Mouse (Mus musculus) forebrain, embryonic 14.5 days (tissue): ENCODE measurements at regions not wholly inside any gene's neighbourhood (a gene's known extent, or its start where the extent isn't known, plus 50 kb on each side); places are given as distances from the start of the nearest gene placed in this dataset.

Source experiments
- ATAC-seq: fragments of 200-750 bp; cut with Nextera tagmentation; 2 replicates; pipeline ENCODE4 v1.8.0; 2017; ENCODE audit warnings: mild to moderate bottlenecking, moderate library complexity
- DNase-seq: peaks from one replicate; pipeline ENCODE4 v3.0.0-alpha.2; 2015; ENCODE audit warnings: low spot score
- H3K27ac ChIP-seq: fragments of 300-500 bp; sonication (generic); 2 replicates; pipeline ENCODE4 v1.5.1; 2014; ENCODE audit warnings: low read depth, mild to moderate bottlenecking, control low read depth, low read length, moderate library complexity
- H3K27me3 ChIP-seq: fragments of 300-500 bp; sonication (generic); replicated peaks from 2 replicates; pipeline ENCODE4 v1.6.1; 2014; ENCODE audit warnings: low read length, control low read depth, mixed read lengths; ENCODE audit not compliant: control insufficient read depth, insufficient read depth
- H3K36me3 ChIP-seq: fragments of 300-500 bp; sonication (generic); 2 replicates; pipeline ENCODE4 v1.6.1; 2014; ENCODE audit warnings: low read length, control low read depth; ENCODE audit not compliant: control insufficient read depth, insufficient read depth
- H3K4me1 ChIP-seq: fragments of 300-500 bp; sonication (generic); 2 replicates; pipeline ENCODE4 v1.6.1; 2014; ENCODE audit warnings: antibody characterized with exemption, low read length, control low read depth; ENCODE audit not compliant: control insufficient read depth, insufficient read depth
- H3K4me2 ChIP-seq: fragments of 300-500 bp; sonication (generic); 2 replicates; pipeline ENCODE4 v1.6.1; 2014; ENCODE audit warnings: mild to moderate bottlenecking, control low read depth, low read length
- H3K4me3 ChIP-seq: fragments of 300-500 bp; sonication (generic); 2 replicates; pipeline ENCODE4 v1.5.1; 2014; ENCODE audit warnings: low read depth, low read length, control low read depth
- H3K9ac ChIP-seq: fragments of 300-500 bp; sonication (generic); 2 replicates; pipeline ENCODE4 v1.6.1; 2014; ENCODE audit warnings: mild to moderate bottlenecking, low read length, control low read depth, moderate library complexity
- H3K9me3 ChIP-seq: fragments of 300-500 bp; sonication (generic); replicated peaks from 2 replicates; pipeline ENCODE4 v1.6.1; 2016; ENCODE audit warnings: low read length, control low read depth, mixed read lengths; ENCODE audit not compliant: control insufficient read depth
- WGBS: fragments of 180-500 bp; shearing (Covaris S2); extraction: QIAGEN DNeasy Blood & Tissue Kit; methylation state at CpG from one replicate; pipeline ENCODE4 v1.1.7; 2014; 5-methylcytosine and 5-hydroxymethylcytosine counted together

DNA sequence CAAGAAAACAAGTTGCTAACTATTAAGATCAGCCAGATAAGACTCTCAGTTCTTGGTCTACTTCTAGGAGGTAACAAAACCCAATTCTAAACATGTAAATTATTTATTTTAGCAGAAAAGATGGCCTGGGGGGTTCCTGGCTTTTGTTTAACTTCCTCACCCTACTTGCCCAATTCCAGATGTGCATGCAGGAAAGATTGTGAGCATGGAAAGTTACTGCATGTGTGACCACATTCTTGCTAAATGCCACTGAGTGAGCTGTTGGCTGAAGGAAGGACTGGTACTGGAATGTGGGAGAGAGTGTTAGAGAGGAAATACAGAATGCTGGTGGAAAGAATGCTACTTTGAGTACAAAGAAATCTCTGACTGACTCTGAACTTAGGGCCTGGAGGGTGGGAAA is 72.1 kb upstream of the Vgll3 start:
- Histone ChIP-seq H3K9ac (no peak overlapping the region), H3K4me2 (no peak overlapping the region), H3K9me3 (no peaks in the 10 kb centered on the region), H3K36me3 (no peaks in the 10 kb centered on the region), H3K27me3 (no peaks in the 10 kb centered on the region), H3K4me3 (no peak overlapping the region), H3K27ac (no peak overlapping the region), H3K4me1 (no peaks in the 10 kb centered on the region)
- ATAC-seq (no peak), DNase-seq (no peak)

DNA sequence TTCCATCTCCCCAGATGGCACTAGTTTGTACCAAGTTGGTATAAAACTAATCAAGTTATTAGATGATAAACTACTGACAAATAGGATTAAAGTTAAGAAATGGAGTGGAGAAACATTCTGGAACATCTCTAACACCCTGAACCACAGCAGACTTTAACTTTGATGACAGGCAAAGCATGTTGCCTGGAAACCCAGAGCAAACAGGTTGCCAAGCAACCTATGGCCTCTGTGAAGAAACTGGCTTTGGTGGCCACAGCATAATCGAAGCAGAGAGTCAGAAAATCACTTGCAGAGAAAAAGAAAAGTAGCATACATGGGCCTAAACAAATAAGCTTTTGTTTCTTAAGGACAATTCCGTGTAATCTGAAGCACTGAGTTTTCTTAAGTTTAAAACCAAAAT is 59.4 kb upstream of the Vgll3 start:
- Histone ChIP-seq H3K4me2 (no peak overlapping the region), H3K9me3 (no peaks in the 10 kb centered on the region), H3K4me1 (no peaks in the 10 kb centered on the region), H3K9ac (no peak overlapping the region), H3K27ac (no peak overlapping the region), H3K4me3 (no peak overlapping the region), H3K36me3 (no peaks in the 10 kb centered on the region), H3K27me3 (no peaks in the 10 kb centered on the region)
- ATAC-seq (no peak), DNase-seq (no peak)
- 40% methylated on average over 2 of the region's 2 CpGs for WGBS
